Mouse (Mus musculus): ENCODE data around the gene Car5a. TPM values are rescaled to one million over a fixed set of nuclear protein-coding genes. Genes with fewer than 3 reads are reported as not detected.

Gene Car5a
- polyA plus RNA-seq, 1 experiment from 2014 or later, result not detected

GRCm38 (mm10) chr8:121947753-121948141, 3.0 kb upstream of the Car5a start:
- WGBS, result under 1% methylated on average over 18 of the region's 18 CpGs
- peak overlapping the region; percentile 38 for H3K4me3 ChIP-seq
- peak overlapping the region; percentile 71 for H3K9ac ChIP-seq
- H3K9me3 ChIP-seq (replicated peaks), result no peaks in the 10 kb centered on the region
- H3K27me3 ChIP-seq (replicated peaks), result 0 out of 2 replicates have a peak, but pooled peaks cover 11% of the 10 kb centered on the region
- peak; percentile 47 for ATAC-seq (ENCODE audit: insufficient number of reproducible peaks, low FRiP score)
- H3K36me3 ChIP-seq, result no peaks in the 10 kb centered on the region
- H3K27ac ChIP-seq (ENCODE audit: poor library complexity, severe bottlenecking), result peak overlapping the region; percentile 84
- peak overlapping the region; percentile 78 for H3K4me2 ChIP-seq
- peaks cover 41% of the 10 kb centered on the region for H3K4me1 ChIP-seq (replicated peaks)

- Histone ChIP-seq H3K36me3 (no peaks in the 10 kb centered on the region), H3K27me3 (replicated peaks) (0 out of 2 replicates have a peak, but pooled peaks cover 11% of the 10 kb centered on the region), H3K9me3 (replicated peaks) (no peaks in the 10 kb centered on the region), H3K4me3 (peak overlapping the region; percentile 38), H3K4me2 (peak overlapping the region; percentile 78), H3K4me1 (replicated peaks) (peaks cover 35% of the 10 kb centered on the region), H3K9ac (peak overlapping the region; percentile 62), H3K27ac (ENCODE audit: poor library complexity, severe bottlenecking) (peak overlapping the region; percentile 84)
- 29% methylated on average over 19 of the region's 19 CpGs for WGBS
- no peak for ATAC-seq (ENCODE audit: insufficient number of reproducible peaks, low FRiP score)
These were observed 2.5 kb upstream of the Car5a start for GRCm38 (mm10) chr8:121947047-121947752.

GRCm38 (mm10) chr8:121946351-121946750, 1.6 kb upstream of the Car5a start:
- Histone ChIP-seq H3K27me3 (replicated peaks) (0 out of 2 replicates have a peak, but pooled peaks cover 11% of the 10 kb centered on the region), H3K4me3 (no peak overlapping the region), H3K4me2 (no peak overlapping the region), H3K9ac (no peak overlapping the region), H3K9me3 (replicated peaks) (no peaks in the 10 kb centered on the region), H3K27ac (ENCODE audit: poor library complexity, severe bottlenecking) (no peak overlapping the region), H3K36me3 (no peaks in the 10 kb centered on the region), H3K4me1 (replicated peaks) (peaks cover 28% of the 10 kb centered on the region)
- 85% methylated on average over 7 of the region's 7 CpGs for WGBS
- ATAC-seq (ENCODE audit: insufficient number of reproducible peaks, low FRiP score), result no peak

GRCm38 (mm10) chr8:121943716-121944115, 988 bp downstream of the Car5a start:
- no peak overlapping the region for H3K4me2 ChIP-seq
- H3K9me3 ChIP-seq (replicated peaks), result 0 out of 2 replicates have a peak, but pooled peaks cover 2% of the 10 kb centered on the region
- H3K4me3 ChIP-seq, result no peak overlapping the region
- no peak overlapping the region for H3K27ac ChIP-seq (ENCODE audit: poor library complexity, severe bottlenecking)
- H3K27me3 ChIP-seq (replicated peaks), result peaks cover 11% of the 10 kb centered on the region; the same call in 1 of the 2 replicates
- no peak overlapping the region for H3K9ac ChIP-seq
- H3K36me3 ChIP-seq, result no peaks in the 10 kb centered on the region
- peaks cover 20% of the 10 kb centered on the region for H3K4me1 ChIP-seq (replicated peaks)
- WGBS, result 74% methylated on average over 8 of the region's 8 CpGs
- no peak for ATAC-seq (ENCODE audit: insufficient number of reproducible peaks, low FRiP score)

GRCm38 (mm10) chr8:121943057-121943540, 1.6 kb downstream of the Car5a start:
- no peak for ATAC-seq (ENCODE audit: insufficient number of reproducible peaks, low FRiP score)
- Histone ChIP-seq H3K9me3 (replicated peaks) (0 out of 2 replicates have a peak, but pooled peaks cover 6% of the 10 kb centered on the region), H3K36me3 (no peaks in the 10 kb centered on the region), H3K9ac (no peak overlapping the region), H3K4me3 (no peak overlapping the region), H3K4me2 (no peak overlapping the region), H3K27ac (ENCODE audit: poor library complexity, severe bottlenecking) (no peak overlapping the region), H3K27me3 (replicated peaks) (peaks cover 11% of the 10 kb centered on the region; the same call in 1 of the 2 replicates), H3K4me1 (replicated peaks) (peaks cover 14% of the 10 kb centered on the region)
- 45% methylated on average over 2 of the region's 2 CpGs for WGBS

GRCm38 (mm10) chr8:121938732-121939131, 6.0 kb downstream of the Car5a start:
- Histone ChIP-seq H3K4me1 (replicated peaks) (peaks cover 15% of the 10 kb centered on the region), H3K36me3 (no peaks in the 10 kb centered on the region), H3K27me3 (replicated peaks) (peaks cover under 1% of the 10 kb centered on the region; the same call in 1 of the 2 replicates), H3K4me3 (no peak overlapping the region), H3K4me2 (no peak overlapping the region), H3K9me3 (replicated peaks) (0 out of 2 replicates have a peak, but pooled peaks cover 6% of the 10 kb centered on the region), H3K9ac (no peak overlapping the region), H3K27ac (ENCODE audit: poor library complexity, severe bottlenecking) (no peak overlapping the region)
- WGBS, result 79% methylated on average over 7 of the region's 7 CpGs
- ATAC-seq (ENCODE audit: insufficient number of reproducible peaks, low FRiP score), result no peak

- 68% methylated on average over 14 of the region's 14 CpGs for WGBS
- H3K4me3 ChIP-seq, result no peak overlapping the region
- H3K27ac ChIP-seq (ENCODE audit: poor library complexity, severe bottlenecking), result no peak overlapping the region
- 0 out of 2 replicates have a peak, but pooled peaks cover 6% of the 10 kb centered on the region for H3K9me3 ChIP-seq (replicated peaks)
- no peaks in the 10 kb centered on the region; the same call in 1 of the 2 replicates for H3K27me3 ChIP-seq (replicated peaks)
- H3K36me3 ChIP-seq, result no peaks in the 10 kb centered on the region
- no peak overlapping the region for H3K9ac ChIP-seq
- H3K4me1 ChIP-seq (replicated peaks), result peaks cover 15% of the 10 kb centered on the region
- H3K4me2 ChIP-seq, result no peak overlapping the region
- no peak for ATAC-seq (ENCODE audit: insufficient number of reproducible peaks, low FRiP score)
These were observed 8.3 kb downstream of the Car5a start for GRCm38 (mm10) chr8:121936391-121936790.

GRCm38 (mm10) chr8:121935341-121936294, 9.1 kb downstream of the Car5a start:
- Histone ChIP-seq H3K9me3 (replicated peaks) (0 out of 2 replicates have a peak, but pooled peaks cover 6% of the 10 kb centered on the region), H3K27me3 (replicated peaks) (no peaks in the 10 kb centered on the region), H3K27ac (ENCODE audit: poor library complexity, severe bottlenecking) (no peak overlapping the region), H3K36me3 (no peaks in the 10 kb centered on the region), H3K4me3 (no peak overlapping the region), H3K4me2 (no peak overlapping the region), H3K4me1 (replicated peaks) (peaks cover 15% of the 10 kb centered on the region), H3K9ac (no peak overlapping the region)
- WGBS, result 47% methylated on average over 12 of the region's 12 CpGs
- no peak for ATAC-seq (ENCODE audit: insufficient number of reproducible peaks, low FRiP score)

GRCm38 (mm10) chr8:121934923-121935322, 9.8 kb downstream of the Car5a start:
- no peak overlapping the region for H3K4me3 ChIP-seq
- H3K9me3 ChIP-seq (replicated peaks), result 0 out of 2 replicates have a peak, but pooled peaks cover 6% of the 10 kb centered on the region
- no peak overlapping the region for H3K4me2 ChIP-seq
- no peak overlapping the region for H3K9ac ChIP-seq
- H3K36me3 ChIP-seq, result no peaks in the 10 kb centered on the region
- no peak overlapping the region for H3K27ac ChIP-seq (ENCODE audit: poor library complexity, severe bottlenecking)
- H3K4me1 ChIP-seq (replicated peaks), result peaks cover 15% of the 10 kb centered on the region
- no peaks in the 10 kb centered on the region for H3K27me3 ChIP-seq (replicated peaks)
- no peak for ATAC-seq (ENCODE audit: insufficient number of reproducible peaks, low FRiP score)

GRCm38 (mm10) chr8:121934506-121934905, 10.2 kb downstream of the Car5a start:
- no peak overlapping the region for H3K27ac ChIP-seq (ENCODE audit: poor library complexity, severe bottlenecking)
- no peak overlapping the region for H3K4me2 ChIP-seq
- H3K27me3 ChIP-seq (replicated peaks), result no peaks in the 10 kb centered on the region
- WGBS, result 35% methylated on average over 4 of the region's 4 CpGs
- no peak overlapping the region for H3K9ac ChIP-seq
- H3K4me1 ChIP-seq (replicated peaks), result peaks cover 15% of the 10 kb centered on the region
- 0 out of 2 replicates have a peak, but pooled peaks cover 6% of the 10 kb centered on the region for H3K9me3 ChIP-seq (replicated peaks)
- no peak for ATAC-seq (ENCODE audit: insufficient number of reproducible peaks, low FRiP score)
- H3K4me3 ChIP-seq, result no peak overlapping the region
- no peaks in the 10 kb centered on the region for H3K36me3 ChIP-seq
